ENCODE assay signal across 20 mouse cellular contexts in the genomic region with DNA sequence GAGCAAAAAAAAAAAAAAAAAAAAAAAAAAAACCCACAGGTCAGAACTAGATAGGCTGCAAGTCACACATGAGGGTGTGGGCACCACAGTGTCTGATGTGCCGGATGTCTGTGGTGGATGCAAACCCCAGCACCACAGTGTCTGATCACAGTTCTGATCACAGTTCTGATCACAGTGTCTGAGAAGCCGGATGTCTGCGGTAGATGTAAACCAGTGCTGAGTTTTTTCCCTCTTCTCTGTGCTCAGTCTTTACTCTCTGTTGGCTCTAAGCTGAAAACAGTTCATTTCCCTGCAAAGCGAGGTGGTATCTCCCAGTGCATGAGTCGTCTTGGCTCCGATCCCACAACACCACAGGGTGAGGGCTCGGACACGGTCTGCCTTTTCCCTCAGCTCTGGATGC. TPM values are rescaled to one million over a fixed set of nuclear protein-coding genes. Genes with fewer than 3 reads are reported as not detected.
DNase-seq lines count a peak whose midpoint lies in the region; ATAC-seq and TF ChIP-seq lines count a peak whose summit lies in the region.
"Not testable (repeated sequence)": the region's sequence is repeated elsewhere in the genome, so short reads cannot be mapped to it uniquely, and the experiment has no call there.
"Had no signal": no experiment of that assay in that cellular context is flagged by ENCODE, and none has a peak within 500 bp of the region (broad histone marks: within the 10 kb centered on the region; RNA-seq: fewer than 3 reads in every experiment).

No protein-coding gene starts in this region.

- H3K4me1 ChIP-seq in heart, postnatal 0 days (ENCODE audit: control insufficient read depth, insufficient read depth); lung, postnatal 0 days (ENCODE audit: insufficient read depth, low read depth, low read length); stomach, postnatal 0 days (replicated peaks; ENCODE audit: control insufficient read depth, insufficient read depth): not testable (repeated sequence)

- TF ChIP-seq CTCF in heart, postnatal 0 days (IDR thresholded peaks at IDR 0.05; ENCODE audit: low read depth); lung, postnatal 0 days (IDR thresholded peaks at IDR 0.05); stomach, postnatal 0 days (IDR thresholded peaks at IDR 0.05; ENCODE audit: low read depth): not testable (repeated sequence)

- not testable (repeated sequence) for H3K4me2 ChIP-seq in heart, postnatal 0 days (ENCODE audit: low read depth, low read length); lung, postnatal 0 days (replicated peaks; ENCODE audit: low read depth, low read length); stomach, postnatal 0 days (replicated peaks; ENCODE audit: low read depth)

- not testable (repeated sequence) for H3K9ac ChIP-seq in heart, postnatal 0 days (replicated peaks; ENCODE audit: low read depth, low read length); lung, postnatal 0 days (replicated peaks; ENCODE audit: low read depth); stomach, postnatal 0 days (ENCODE audit: low read length)

- WGBS in heart, postnatal 0 days: 23% methylated on average over 8 of the region's 8 CpGs
- WGBS in lung, postnatal 0 days: 47% methylated on average over 8 of the region's 8 CpGs
- WGBS in stomach, postnatal 0 days: 40% methylated on average over 8 of the region's 8 CpGs

- H3K27ac ChIP-seq in heart, postnatal 0 days (ENCODE audit: low read depth); lung, postnatal 0 days (ENCODE audit: low read length); stomach, postnatal 0 days (replicated peaks): not testable (repeated sequence)

- not testable (repeated sequence) for TF ChIP-seq EP300 in heart, postnatal 0 days (IDR thresholded peaks at IDR 0.05; ENCODE audit: low read depth); lung, postnatal 0 days (IDR thresholded peaks at IDR 0.05); stomach, postnatal 0 days (optimal IDR thresholded peaks at IDR 0.05)

- not testable (repeated sequence) for H3K4me3 ChIP-seq in heart, postnatal 0 days (ENCODE audit: low read depth, low read length); lung, postnatal 0 days (ENCODE audit: low read depth, low read length); stomach, postnatal 0 days (ENCODE audit: low read depth, low read length)

- not testable (repeated sequence) for H3K27me3 ChIP-seq in heart, postnatal 0 days (ENCODE audit: control insufficient read depth, insufficient read depth, low read length); lung, postnatal 0 days (replicated peaks; ENCODE audit: insufficient read depth, low read length); stomach, postnatal 0 days (ENCODE audit: control insufficient read depth, insufficient read depth, low read length)

- H3K9me3 ChIP-seq in heart, postnatal 0 days (replicated peaks; ENCODE audit: control insufficient read depth, low read length); lung, postnatal 0 days (ENCODE audit: low read length); stomach, postnatal 0 days (ENCODE audit: control insufficient read depth, low read length): not testable (repeated sequence)

- H3K36me3 ChIP-seq in heart, postnatal 0 days (replicated peaks; ENCODE audit: control insufficient read depth, insufficient read depth, low read length); lung, postnatal 0 days (ENCODE audit: insufficient read depth, low read length); stomach, postnatal 0 days (ENCODE audit: control insufficient read depth, insufficient read depth, low read length): not testable (repeated sequence)

- peak; percentile 18 to 44 for DNase-seq in cerebellum, postnatal 36 days
- peak; percentile 18 for DNase-seq in heart, postnatal 0 days (ENCODE audit: low spot score)
- peak; percentile 28 for DNase-seq in lung, postnatal 0 days (ENCODE audit: low spot score)
- peak; percentile 88 for DNase-seq in naive thymus-derived CD4-positive, alpha-beta T cell, adult 2 months (ENCODE audit: low read depth)
- DNase-seq in stomach, postnatal 0 days (ENCODE audit: low spot score): peak; percentile 43

- ATAC-seq in CD4-positive, CD25-positive, alpha-beta regulatory T cell, adult 4 months: peak; percentile 99
- ATAC-seq in activated CD4-positive, CD25-positive, alpha-beta regulatory T cell, adult 4 months: peak; percentile 99
- not testable (repeated sequence) for ATAC-seq in heart, postnatal 0 days (ENCODE audit: insufficient read depth, low read depth); stomach, postnatal 0 days (ENCODE audit: low FRiP score, low TSS enrichment)
- peak; percentile 60; the same call in 1 of the 2 replicates for ATAC-seq in lung, postnatal 0 days

RNA-seq across cellular contexts. Expression of a gene that starts 4.5 kb away (rescaled TPM):
- polyA plus RNA-seq in CD4-positive, CD25-positive, alpha-beta regulatory T cell, adult 4 months (2017; shearing (Covaris generic)): 10 to 100 TPM; 50.3 to 80.6 TPM
- 10 to 100 TPM; 43.8 to 61.2 TPM for polyA plus RNA-seq in activated CD4-positive, CD25-positive, alpha-beta regulatory T cell, adult 4 months (2017; shearing (Covaris generic))
- 0.23 and 0.81 TPM in 2 replicates for total RNA-seq in heart, postnatal 0 days (2014; rRNA removed; ENCODE audit: low replicate concordance)
- 0.14 and 0.30 TPM in 2 replicates for polyA plus RNA-seq in heart, postnatal 0 days (2015; fragmentation: Nextera tagmentation; extraction: Ambion mirVana)
- 0.14 and 0.31 TPM in 2 replicates for polyA plus RNA-seq in lung, postnatal 0 days (2015; fragmentation: Nextera tagmentation; extraction: Ambion mirVana)
- polyA plus RNA-seq in stomach, postnatal 0 days (2015; fragmentation: Nextera tagmentation; extraction: Ambion mirVana): 0.33 and 0.45 TPM in 2 replicates
- total RNA-seq: forebrain, postnatal 0 days; gastrocnemius, adult 18-20 months; heart, postnatal 10 days; layer of hippocampus, adult 18-20 months; layer of hippocampus, postnatal 36 days; left cerebral cortex, postnatal 25 days had no signal
- polyA plus RNA-seq: embryonic facial prominence, embryonic 14.5 days; midbrain, embryonic 14.5 days; neural tube, embryonic 11.5 days; testis, adult 2 months had no signal

RNA-seq across cellular contexts. Expression of a gene that starts 23.4 kb away (rescaled TPM):
- not detected for polyA plus RNA-seq in CD4-positive, CD25-positive, alpha-beta regulatory T cell, adult 4 months (2017; shearing (Covaris generic))
- polyA plus RNA-seq in activated CD4-positive, CD25-positive, alpha-beta regulatory T cell, adult 4 months (2017; shearing (Covaris generic)): not detected
- 0.46 TPM in 1 of 2 replicates, not detected in the other for total RNA-seq in heart, postnatal 0 days (2014; rRNA removed; ENCODE audit: low replicate concordance)
- 0.04 TPM in 1 of 2 replicates, not detected in the other for polyA plus RNA-seq in heart, postnatal 0 days (2015; fragmentation: Nextera tagmentation; extraction: Ambion mirVana)
- polyA plus RNA-seq in lung, postnatal 0 days (2015; fragmentation: Nextera tagmentation; extraction: Ambion mirVana): 0.06 and 0.26 TPM in 2 replicates
- 0.05 and 0.10 TPM in 2 replicates for polyA plus RNA-seq in stomach, postnatal 0 days (2015; fragmentation: Nextera tagmentation; extraction: Ambion mirVana)
- total RNA-seq: adrenal gland, adult 2 months; heart, postnatal 10 days had no signal
- polyA plus RNA-seq: adrenal gland, adult 2 months; embryonic facial prominence, embryonic 14.5 days; hindbrain, embryonic 14.5 days; kidney, postnatal 0 days had no signal

RNA-seq across cellular contexts. Expression of a gene that starts 34.7 kb away (rescaled TPM):
- polyA plus RNA-seq in CD4-positive, CD25-positive, alpha-beta regulatory T cell, adult 4 months (2017; shearing (Covaris generic)): 10 to 100 TPM; 57.4 to 67.8 TPM
- 10 to 100 TPM; 36.7 to 51.7 TPM for polyA plus RNA-seq in activated CD4-positive, CD25-positive, alpha-beta regulatory T cell, adult 4 months (2017; shearing (Covaris generic))
- total RNA-seq in heart, postnatal 0 days (2014; rRNA removed; ENCODE audit: low replicate concordance): not detected in 2 replicates
- polyA plus RNA-seq in heart, postnatal 0 days (2015; fragmentation: Nextera tagmentation; extraction: Ambion mirVana): not detected in 2 replicates
- polyA plus RNA-seq in lung, postnatal 0 days (2015; fragmentation: Nextera tagmentation; extraction: Ambion mirVana): 0.10 TPM in 1 of 2 replicates, not detected in the other
- 0.10 TPM in 1 of 2 replicates, not detected in the other for polyA plus RNA-seq in stomach, postnatal 0 days (2015; fragmentation: Nextera tagmentation; extraction: Ambion mirVana)
- total RNA-seq: forebrain, postnatal 0 days; gastrocnemius, adult 18-20 months; layer of hippocampus, adult 18-20 months; layer of hippocampus, postnatal 36 days had no signal
- polyA plus RNA-seq: embryonic facial prominence, embryonic 14.5 days; forebrain, postnatal 0 days; hindbrain, embryonic 14.5 days; kidney, postnatal 0 days; midbrain, embryonic 14.5 days; neural tube, embryonic 11.5 days; testis, adult 2 months had no signal

Comparison
In these comparisons a context has a peak if more than half of its experiments do, and no peak if none do; other contexts are left out.
1. DNase-seq: peak in every context shown above with its lines; median percentile 88 in naive thymus-derived CD4-positive, alpha-beta T cell, adult 2 months; 43 in stomach, postnatal 0 days; 31 in cerebellum, postnatal 36 days; 28 in lung, postnatal 0 days; 18 in heart, postnatal 0 days.
2. RNA of a gene that starts 4.5 kb away (polyA plus RNA-seq): 50.3 to 80.6 TPM in CD4-positive, CD25-positive, alpha-beta regulatory T cell, adult 4 months and 43.8 to 61.2 TPM in activated CD4-positive, CD25-positive, alpha-beta regulatory T cell, adult 4 months; 0.33 to 0.45 TPM in stomach, postnatal 0 days, 0.14 to 0.31 TPM in lung, postnatal 0 days and 0.14 to 0.30 TPM in heart, postnatal 0 days; every median in the first group is over 10 times any median in the second.
3. RNA of a gene that starts 34.7 kb away (polyA plus RNA-seq): 57.4 to 67.8 TPM in CD4-positive, CD25-positive, alpha-beta regulatory T cell, adult 4 months and 36.7 to 51.7 TPM in activated CD4-positive, CD25-positive, alpha-beta regulatory T cell, adult 4 months; 0.10 TPM in stomach, postnatal 0 days, 0.10 TPM in lung, postnatal 0 days and not detected in heart, postnatal 0 days; every median in the first group is over 10 times any median in the second.